Mouse (Mus musculus): ENCODE data around the gene Cfap73. TPM values are rescaled to one million over a fixed set of nuclear protein-coding genes. Genes with fewer than 3 reads are reported as not detected.

The Cfap73 gene
- polyA plus RNA-seq, 1 experiment = 0.15 TPM

- peak; percentile 63 for DNase-seq
- H3K27me3 ChIP-seq (ENCODE audit: control insufficient read depth, insufficient read depth, low read length) = no peaks in the 10 kb centered on the region
These were observed 15.4 kb upstream of the Cfap73 start for GRCm38 (mm10) chr5:120649374-120649933.

GRCm38 (mm10) chr5:120648569-120649373, 14.7 kb upstream of the Cfap73 start, which contains the start of gene Rasal1:
TSS of gene Rasal1 (plus strand) at chr5:120648812.
- Histone ChIP-seq H3K27ac (ENCODE audit: control insufficient read depth, insufficient read depth, low read length) (peak within 1 kb of the TSS; percentile 61), H3K4me3 (ENCODE audit: control insufficient read depth, insufficient read depth, low read length) (peak within 1 kb of the TSS; percentile 67), H3K4me1 (replicated peaks; ENCODE audit: control insufficient read depth, insufficient read depth, low read length) (peaks cover 41% of the 10 kb centered on the region), H3K36me3 (ENCODE audit: control insufficient read depth, insufficient read depth, low read length) (no peaks in the 10 kb centered on the region), H3K27me3 (ENCODE audit: control insufficient read depth, insufficient read depth, low read length) (no peaks in the 10 kb centered on the region)
- TF ChIP-seq CTCF (IDR thresholded peaks at IDR 0.05; ENCODE audit: borderline replicate concordance, control insufficient read depth, extremely low read depth, insufficient read depth, low read length, poor library complexity) (peak; percentile 92), POLR2A (IDR thresholded peaks at IDR 0.05; ENCODE audit: control insufficient read depth, extremely low read depth, insufficient read depth, low read length, poor library complexity) (0 out of 2 replicates have a peak, but pooled peaks have one; percentile 53)
- peak; percentile 93 for DNase-seq
- under 1% methylated on average over 53 of the region's 53 CpGs for WGBS

More at GRCm38 (mm10) chr5:120649374-120649933, 15.4 kb upstream of the Cfap73 start:
- Histone ChIP-seq H3K4me3 (ENCODE audit: control insufficient read depth, insufficient read depth, low read length) (peak overlapping the region; percentile 67), H3K4me1 (replicated peaks; ENCODE audit: control insufficient read depth, insufficient read depth, low read length) (peaks cover 37% of the 10 kb centered on the region), H3K27ac (ENCODE audit: control insufficient read depth, insufficient read depth, low read length) (no peak overlapping the region), H3K36me3 (ENCODE audit: control insufficient read depth, insufficient read depth, low read length) (no peaks in the 10 kb centered on the region)
- 3% methylated on average over 21 of the region's 21 CpGs for WGBS
- TF ChIP-seq POLR2A (IDR thresholded peaks at IDR 0.05; ENCODE audit: control insufficient read depth, extremely low read depth, insufficient read depth, low read length, poor library complexity) (no peak), CTCF (IDR thresholded peaks at IDR 0.05; ENCODE audit: borderline replicate concordance, control insufficient read depth, extremely low read depth, insufficient read depth, low read length, poor library complexity) (peak; percentile 40; the same call in 1 of the 2 replicates)

GRCm38 (mm10) chr5:120647814-120648491, 13.9 kb upstream of the Cfap73 start:
- Histone ChIP-seq H3K36me3 (ENCODE audit: control insufficient read depth, insufficient read depth, low read length) (no peaks in the 10 kb centered on the region), H3K4me1 (replicated peaks; ENCODE audit: control insufficient read depth, insufficient read depth, low read length) (peaks cover 44% of the 10 kb centered on the region), H3K27ac (ENCODE audit: control insufficient read depth, insufficient read depth, low read length) (peak overlapping the region; percentile 61), H3K4me3 (ENCODE audit: control insufficient read depth, insufficient read depth, low read length) (no peak overlapping the region), H3K27me3 (ENCODE audit: control insufficient read depth, insufficient read depth, low read length) (no peaks in the 10 kb centered on the region)
- DNase-seq = peak; percentile 54
- TF ChIP-seq CTCF (IDR thresholded peaks at IDR 0.05; ENCODE audit: borderline replicate concordance, control insufficient read depth, extremely low read depth, insufficient read depth, low read length, poor library complexity) (peak; percentile 64; the same call in 1 of the 2 replicates), POLR2A (IDR thresholded peaks at IDR 0.05; ENCODE audit: control insufficient read depth, extremely low read depth, insufficient read depth, low read length, poor library complexity) (no peak)
- WGBS = 2% methylated on average over 12 of the region's 12 CpGs

- 53% methylated on average over 4 of the region's 4 CpGs for WGBS
- Histone ChIP-seq H3K4me1 (replicated peaks; ENCODE audit: control insufficient read depth, insufficient read depth, low read length) (peaks cover 44% of the 10 kb centered on the region), H3K27ac (ENCODE audit: control insufficient read depth, insufficient read depth, low read length) (peak overlapping the region; percentile 61), H3K27me3 (ENCODE audit: control insufficient read depth, insufficient read depth, low read length) (no peaks in the 10 kb centered on the region), H3K36me3 (ENCODE audit: control insufficient read depth, insufficient read depth, low read length) (no peaks in the 10 kb centered on the region), H3K4me3 (ENCODE audit: control insufficient read depth, insufficient read depth, low read length) (no peak overlapping the region)
- DNase-seq = no peak
- no peak for TF ChIP-seq CTCF (IDR thresholded peaks at IDR 0.05; ENCODE audit: borderline replicate concordance, control insufficient read depth, extremely low read depth, insufficient read depth, low read length, poor library complexity)
- no peak for TF ChIP-seq POLR2A (IDR thresholded peaks at IDR 0.05; ENCODE audit: control insufficient read depth, extremely low read depth, insufficient read depth, low read length, poor library complexity)
These were observed 13.3 kb upstream of the Cfap73 start for GRCm38 (mm10) chr5:120647361-120647760.

GRCm38 (mm10) chr5:120645851-120646250, 11.8 kb upstream of the Cfap73 start:
- H3K36me3 ChIP-seq (ENCODE audit: control insufficient read depth, insufficient read depth, low read length) = no peaks in the 10 kb centered on the region
- DNase-seq = no peak
- peaks cover 44% of the 10 kb centered on the region for H3K4me1 ChIP-seq (replicated peaks; ENCODE audit: control insufficient read depth, insufficient read depth, low read length)
- no peak overlapping the region for H3K4me3 ChIP-seq (ENCODE audit: control insufficient read depth, insufficient read depth, low read length)
- TF ChIP-seq CTCF (IDR thresholded peaks at IDR 0.05; ENCODE audit: borderline replicate concordance, control insufficient read depth, extremely low read depth, insufficient read depth, low read length, poor library complexity) (no peak), POLR2A (IDR thresholded peaks at IDR 0.05; ENCODE audit: control insufficient read depth, extremely low read depth, insufficient read depth, low read length, poor library complexity) (no peak)
- no peak overlapping the region for H3K27ac ChIP-seq (ENCODE audit: control insufficient read depth, insufficient read depth, low read length)
- H3K27me3 ChIP-seq (ENCODE audit: control insufficient read depth, insufficient read depth, low read length) = no peaks in the 10 kb centered on the region
- WGBS = 59% methylated on average over 6 of the region's 6 CpGs

GRCm38 (mm10) chr5:120644227-120644626, 10.2 kb upstream of the Cfap73 start:
- 60% methylated on average over 3 of the region's 3 CpGs for whole genome bisulfite sequencing
- Histone ChIP-seq H3K4me3 (ENCODE audit: control insufficient read depth, insufficient read depth, low read length) (no peak overlapping the region), H3K4me1 (replicated peaks; ENCODE audit: control insufficient read depth, insufficient read depth, low read length) (peaks cover 34% of the 10 kb centered on the region), H3K36me3 (ENCODE audit: control insufficient read depth, insufficient read depth, low read length) (no peaks in the 10 kb centered on the region), H3K27ac (ENCODE audit: control insufficient read depth, insufficient read depth, low read length) (no peak overlapping the region), H3K27me3 (ENCODE audit: control insufficient read depth, insufficient read depth, low read length) (no peaks in the 10 kb centered on the region)
- TF ChIP-seq CTCF (IDR thresholded peaks at IDR 0.05; ENCODE audit: borderline replicate concordance, control insufficient read depth, extremely low read depth, insufficient read depth, low read length, poor library complexity) = no peak
- TF ChIP-seq POLR2A (IDR thresholded peaks at IDR 0.05; ENCODE audit: control insufficient read depth, extremely low read depth, insufficient read depth, low read length, poor library complexity) = no peak
- no peak for DNase-seq
